Mouse (Mus musculus) small intestine, adult 2 months (tissue): Measurements from ENCODE around the gene AC140267.1.

Experiments
- CTCF ChIP-seq: fragments of 200-500 bp; IDR thresholded peaks from 2 replicates; pipeline ENCODE4 v1.5.1; 2012; ENCODE audit warnings: low read depth, mild to moderate bottlenecking, control low read depth, inconsistent platforms, low read length, moderate library complexity, mixed read lengths; ENCODE audit not compliant: insufficient replicate concordance, insufficient read length; ENCODE audit errors: extremely low read depth
- POLR2A ChIP-seq: fragments of 200-500 bp; IDR thresholded peaks from 2 replicates; pipeline ENCODE4 v1.6.1; 2012; ENCODE audit warnings: low read depth, mild to moderate bottlenecking, control low read depth, inconsistent platforms, low read length, moderate library complexity

DNA sequence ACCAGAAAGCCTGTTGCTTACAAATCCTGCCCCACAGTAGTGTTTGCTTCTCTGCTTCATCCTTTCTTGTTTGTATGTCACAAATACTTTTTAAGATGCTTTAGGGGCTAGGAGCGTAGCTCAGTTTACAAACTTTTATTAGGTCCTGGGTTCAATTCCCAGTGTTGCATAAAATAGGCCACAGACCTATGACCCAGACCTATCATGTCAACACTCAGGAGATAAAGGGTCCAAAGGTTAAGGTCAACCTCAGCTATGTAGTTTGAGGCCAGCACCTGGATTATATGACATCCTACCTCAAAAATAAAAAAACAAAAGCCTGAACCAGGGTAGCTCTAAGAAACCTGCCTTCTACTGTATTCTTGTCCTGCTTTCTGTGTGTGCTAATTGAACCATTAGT lies 13.0 kb downstream of the AC140267.1 start:
- TF ChIP-seq CTCF = no peak
- TF ChIP-seq POLR2A = no peak
